Mouse (Mus musculus) lung, postnatal 0 days (tissue): ENCODE measurements around the gene Gdpd3. TPM values are rescaled to one million over a fixed set of nuclear protein-coding genes. Genes with fewer than 3 reads are reported as not detected.
A peak's percentile ranks its signal among the peaks of the same experiment; 100 is the strongest.

Source experiments
- ATAC-seq: fragments of 200-750 bp; cut with Nextera tagmentation; 2 replicates; pipeline ENCODE4 v1.8.0; 2017; ENCODE audit warnings: moderate library complexity
- DNase-seq: peaks from one replicate; pipeline ENCODE4 v3.0.0-alpha.2; 2016; ENCODE audit warnings: low spot score
- H3K27ac ChIP-seq: fragments of 300-500 bp; sonication (generic); 2 replicates; pipeline ENCODE4 v1.5.1; 2014; ENCODE audit warnings: antibody characterized with exemption, mild to moderate bottlenecking, low read length, mixed read lengths
- H3K27me3 ChIP-seq: fragments of 300-500 bp; sonication (generic); replicated peaks from 2 replicates; pipeline ENCODE4 v1.6.1; 2014; ENCODE audit warnings: low read length, mixed read lengths; ENCODE audit not compliant: insufficient read depth
- H3K36me3 ChIP-seq: fragments of 300-500 bp; sonication (generic); 2 replicates; pipeline ENCODE4 v1.6.1; 2014; ENCODE audit warnings: low read length, mixed read lengths; ENCODE audit not compliant: insufficient read depth
- H3K4me1 ChIP-seq: fragments of 300-500 bp; sonication (generic); 2 replicates; pipeline ENCODE4 v1.6.1; 2014; ENCODE audit warnings: antibody characterized with exemption, low read depth, low read length, mixed read lengths; ENCODE audit not compliant: insufficient read depth
- H3K4me2 ChIP-seq: fragments of 300-500 bp; sonication (generic); replicated peaks from 2 replicates; pipeline ENCODE4 v1.6.1; 2014; ENCODE audit warnings: low read depth, mild to moderate bottlenecking, low read length, moderate library complexity, mixed read lengths
- H3K4me3 ChIP-seq: fragments of 300-500 bp; sonication (generic); 2 replicates; pipeline ENCODE4 v1.5.1; 2014; ENCODE audit warnings: low read depth, low read length
- H3K9ac ChIP-seq: fragments of 300-500 bp; sonication (generic); replicated peaks from 2 replicates; pipeline ENCODE4 v1.6.1; 2014; ENCODE audit warnings: low read depth, mild to moderate bottlenecking
- H3K9me3 ChIP-seq: fragments of 300-500 bp; sonication (generic); 2 replicates; pipeline ENCODE4 v1.6.1; 2016; ENCODE audit warnings: low read length, mixed read lengths
- CTCF ChIP-seq: IDR thresholded peaks from 2 replicates; pipeline ENCODE4 v1.5.1; 2016; ENCODE audit warnings: antibody characterized with exemption, mild to moderate bottlenecking
- EP300 ChIP-seq: IDR thresholded peaks from 2 replicates; pipeline ENCODE4 v1.6.1; 2016; ENCODE audit warnings: antibody characterized with exemption, mild to moderate bottlenecking, control low read depth
- WGBS: fragments of 180-500 bp; shearing (Covaris S2); extraction: QIAGEN DNeasy Blood & Tissue Kit; methylation state at CpG from one replicate; pipeline ENCODE4 v1.1.7; 2014; 5-methylcytosine and 5-hydroxymethylcytosine counted together
- polyA plus RNA-seq: library from polyadenylated mRNA; unstranded; fragments of >200 nt; fragmentation: Nextera tagmentation; extraction: Ambion mirVana; gene quantifications from 2 replicates; pipeline ENCODE4 v1.2.1, GENCODE M21; 2015

Gene Gdpd3
- polyA plus RNA-seq, 1 experiment from 2014 or later: 3.4 TPM

GRCm38 (mm10) chr7:126795387-126796317 is 29.5 kb downstream of the Gdpd3 start:
- DNase-seq (no peak), ATAC-seq (no peak)
- no peak overlapping the region for H3K9ac ChIP-seq
- peaks cover 15% of the 10 kb centered on the region; the same call in 1 of the 2 replicates for H3K4me1 ChIP-seq
- H3K27ac ChIP-seq: no peak overlapping the region
- WGBS: 79% methylated on average over 16 of the region's 16 CpGs
- H3K27me3 ChIP-seq: no peaks in the 10 kb centered on the region
- H3K4me2 ChIP-seq: no peak overlapping the region
- H3K4me3 ChIP-seq: no peak overlapping the region
- H3K9me3 ChIP-seq: no peaks in the 10 kb centered on the region
- H3K36me3 ChIP-seq: peaks cover 19% of the 10 kb centered on the region; the same call in 1 of the 2 replicates
- no peak for TF ChIP-seq EP300
- peak; percentile 29; the same call in 1 of the 2 replicates for TF ChIP-seq CTCF

GRCm38 (mm10) chr7:126796350-126796932 is 30.3 kb downstream of the Gdpd3 start:
- TF ChIP-seq CTCF: peak; percentile 60
- TF ChIP-seq EP300: no peak
- Histone ChIP-seq H3K4me2 (no peak overlapping the region), H3K9me3 (no peaks in the 10 kb centered on the region), H3K27me3 (no peaks in the 10 kb centered on the region), H3K9ac (no peak overlapping the region), H3K36me3 (peaks cover 19% of the 10 kb centered on the region; the same call in 1 of the 2 replicates), H3K27ac (no peak overlapping the region), H3K4me3 (no peak overlapping the region), H3K4me1 (peaks cover 12% of the 10 kb centered on the region; the same call in 1 of the 2 replicates)
- WGBS: 65% methylated on average over 8 of the region's 8 CpGs
- ATAC-seq (no peak), DNase-seq (peak; percentile 53)

- 19% methylated on average over 21 of the region's 21 CpGs for WGBS
- no peaks in the 10 kb centered on the region for H3K9me3 ChIP-seq
- H3K27me3 ChIP-seq: no peaks in the 10 kb centered on the region
- peaks cover 19% of the 10 kb centered on the region; the same call in 1 of the 2 replicates for H3K36me3 ChIP-seq
- H3K4me3 ChIP-seq: peak within 1 kb of the TSS; percentile 76
- H3K27ac ChIP-seq: peak within 1 kb of the TSS; percentile 90
- H3K4me1 ChIP-seq: peaks cover 12% of the 10 kb centered on the region; the same call in 1 of the 2 replicates
- DNase-seq (peak; percentile 66), ATAC-seq (no peak)
- H3K4me2 ChIP-seq: peak within 1 kb of the TSS; percentile 77
- H3K9ac ChIP-seq: peak within 1 kb of the TSS; percentile 71
- TF ChIP-seq CTCF (no peak), EP300 (no peak)
These were observed 31.4 kb downstream of the Gdpd3 start, which contains the start of gene Fam57b for GRCm38 (mm10) chr7:126797411-126798126. Gene Fam57b, plus strand, starts transcription at chr7:126797668.

- H3K9me3 ChIP-seq: no peaks in the 10 kb centered on the region
- H3K36me3 ChIP-seq: peaks cover 19% of the 10 kb centered on the region; the same call in 1 of the 2 replicates
- peak overlapping the region; percentile 71 for H3K9ac ChIP-seq
- H3K4me3 ChIP-seq: peak overlapping the region; percentile 76
- TF ChIP-seq CTCF: no peak
- TF ChIP-seq EP300: no peak
- no peaks in the 10 kb centered on the region for H3K27me3 ChIP-seq
- WGBS: under 1% methylated on average over 40 of the region's 40 CpGs
- peak overlapping the region; percentile 90 for H3K27ac ChIP-seq
- ATAC-seq (peak; percentile 9), DNase-seq (no peak)
- H3K4me2 ChIP-seq: peak overlapping the region; percentile 77
- H3K4me1 ChIP-seq: peaks cover 12% of the 10 kb centered on the region; the same call in 1 of the 2 replicates
These were observed 32.3 kb downstream of the Gdpd3 start for GRCm38 (mm10) chr7:126798127-126799049.

- WGBS: under 1% methylated on average over 25 of the region's 36 CpGs
- Histone ChIP-seq H3K9me3 (no peaks in the 10 kb centered on the region), H3K27ac (peak overlapping the region; percentile 98), H3K27me3 (no peaks in the 10 kb centered on the region), H3K36me3 (peaks cover 19% of the 10 kb centered on the region; the same call in 1 of the 2 replicates), H3K4me2 (peak overlapping the region; percentile 77), H3K4me1 (peaks cover 10% of the 10 kb centered on the region; the same call in 1 of the 2 replicates), H3K4me3 (peak overlapping the region; percentile 76), H3K9ac (peak overlapping the region; percentile 71)
- DNase-seq (peak; percentile 99), ATAC-seq (peak; percentile 97)
- TF ChIP-seq EP300 (no peak), CTCF (peak; percentile 49; the same call in 1 of the 2 replicates)
These were observed 32.9 kb downstream of the Gdpd3 start for GRCm38 (mm10) chr7:126799050-126799467.
